Comparison of ENCODE assay signal across 33 mouse cellular contexts in the genomic region with DNA sequence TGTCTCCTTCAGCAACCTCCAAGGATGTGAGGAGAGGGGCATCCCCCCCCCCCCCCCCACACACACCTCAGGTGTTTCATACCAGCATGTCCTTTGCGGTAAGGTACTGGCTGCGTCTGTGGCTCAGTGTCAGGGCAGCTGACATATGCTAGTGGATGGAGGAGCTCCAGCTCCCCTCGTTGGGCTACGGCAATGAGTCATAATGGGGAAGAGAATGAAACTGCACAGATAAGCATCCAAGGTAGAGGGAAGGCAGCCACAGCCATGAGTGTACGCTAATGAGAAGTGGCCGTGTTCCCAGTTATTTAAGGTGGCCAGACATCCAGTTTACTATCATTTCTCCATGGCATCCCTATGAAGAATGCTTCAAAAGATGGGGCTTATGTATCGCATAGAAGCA. TPM values are rescaled to one million over a fixed set of nuclear protein-coding genes. Genes with fewer than 3 reads are reported as not detected.
DNase-seq lines count a peak whose midpoint lies in the region; TF ChIP-seq lines count a peak whose summit lies in the region.
"Had no signal": no experiment of that assay in that cellular context is flagged by ENCODE, and none has a peak within 500 bp of the region (broad histone marks: within the 10 kb centered on the region; RNA-seq: fewer than 3 reads in every experiment).

No protein-coding gene starts in this region.

- DNase-seq in heart, embryonic 10.5 days (ENCODE audit: low spot score): peak; percentile 39
- no peak for DNase-seq in heart, postnatal 25 days (ENCODE audit: low spot score)
- DNase-seq in NIH3T3 (ENCODE audit: low read depth): peak; percentile 25
- DNase-seq in cerebellum, adult 2 months: peak; percentile 38 to 75
- peak; percentile 45 to 63 for DNase-seq in cerebellum, postnatal 25 days
- DNase-seq in left cerebral cortex, postnatal 36 days (ENCODE audit: low spot score in 2 of 2): no peak
- no peak for DNase-seq in layer of hippocampus, postnatal 36 days
- DNase-seq in spleen, postnatal 10 days (ENCODE audit: low spot score in 2 of 2): no peak
- DNase-seq: adrenal gland, adult 2 months; gastrocnemius, postnatal 14 days; heart, postnatal 36 days; kidney, adult 11 months; kidney, postnatal 14 days; left cerebral cortex, postnatal 4 days; liver, postnatal 0 days; lung, postnatal 36 days; right cerebral cortex, adult 18-20 months; thymus, postnatal 14 days had no signal

- no peak for TF ChIP-seq POLR2A in cerebellum, adult 2 months (IDR thresholded peaks at IDR 0.05; ENCODE audit: borderline replicate concordance, insufficient read depth, low read length)

- no peak for TF ChIP-seq CTCF in cerebellum, adult 2 months (IDR thresholded peaks at IDR 0.05; ENCODE audit: borderline replicate concordance, insufficient read depth, low read depth, low read length)

- no peak overlapping the region for H3K4me3 ChIP-seq in heart, embryonic 10.5 days
- no peak overlapping the region for H3K4me3 ChIP-seq in cerebellum, adult 2 months (replicated peaks; ENCODE audit: insufficient read depth, low read depth, low read length)
- H3K4me3 ChIP-seq: embryonic facial prominence, embryonic 13.5 days; forebrain, embryonic 10.5 days; heart, embryonic 15.5 days; hindbrain, embryonic 12.5 days; liver, embryonic 12.5 days; myocyte; neural tube, embryonic 12.5 days had no signal

- intact Hi-C loops in heart, postnatal 25 days (cut with DNase I): no loop called here
- intact Hi-C loops in left cerebral cortex, postnatal 36 days (cut with DNase I): no loop called here

- no peaks in the 10 kb centered on the region for H3K27me3 ChIP-seq in heart, embryonic 10.5 days (ENCODE audit: insufficient read depth, poor library complexity, severe bottlenecking)
- no peaks in the 10 kb centered on the region for H3K27me3 ChIP-seq in cerebellum, adult 2 months (ENCODE audit: control insufficient read depth, insufficient read depth, low read length)
- H3K27me3 ChIP-seq: embryonic facial prominence, embryonic 13.5 days; heart, embryonic 15.5 days; hindbrain, embryonic 12.5 days; liver, embryonic 12.5 days; neural tube, embryonic 12.5 days had no signal

- no peaks in the 10 kb centered on the region for H3K36me3 ChIP-seq in heart, embryonic 10.5 days
- H3K36me3 ChIP-seq: embryonic facial prominence, embryonic 13.5 days; forebrain, embryonic 10.5 days; heart, embryonic 15.5 days; hindbrain, embryonic 12.5 days; liver, embryonic 12.5 days; neural tube, embryonic 12.5 days had no signal

- H3K4me1 ChIP-seq in heart, embryonic 10.5 days: no peaks in the 10 kb centered on the region
- 0 out of 2 replicates have a peak, but pooled peaks cover 3% of the 10 kb centered on the region for H3K4me1 ChIP-seq in cerebellum, adult 2 months (ENCODE audit: control insufficient read depth, insufficient read depth, low read length)
- H3K4me1 ChIP-seq: embryonic facial prominence, embryonic 13.5 days; forebrain, embryonic 10.5 days; heart, embryonic 15.5 days; hindbrain, embryonic 12.5 days; liver, embryonic 12.5 days; neural tube, embryonic 12.5 days had no signal

- no peak overlapping the region for H3K27ac ChIP-seq in heart, embryonic 10.5 days
- no peak overlapping the region for H3K27ac ChIP-seq in cerebellum, adult 2 months (ENCODE audit: insufficient read depth, low read length)
- H3K27ac ChIP-seq: embryonic facial prominence, embryonic 13.5 days; forebrain, embryonic 10.5 days; heart, embryonic 15.5 days; hindbrain, embryonic 12.5 days; liver, embryonic 12.5 days; neural tube, embryonic 12.5 days had no signal

- WGBS in heart, embryonic 10.5 days: 84% methylated on average over 7 of the region's 7 CpGs
- WGBS in cerebellum, adult 2 months: 32% methylated on average over 7 of the region's 7 CpGs

- H3K9me3 ChIP-seq in heart, embryonic 10.5 days: no peaks in the 10 kb centered on the region
- H3K9me3 ChIP-seq: embryonic facial prominence, embryonic 13.5 days; forebrain, embryonic 10.5 days; heart, embryonic 15.5 days; hindbrain, embryonic 12.5 days; liver, embryonic 12.5 days; neural tube, embryonic 12.5 days had no signal

RNA-seq across cellular contexts. Expression of a gene that starts 32.2 kb away (rescaled TPM):
- polyA plus RNA-seq in heart, embryonic 10.5 days (2016; fragmentation: Nextera tagmentation; extraction: Ambion mirVana): 0.05 and 0.15 TPM in 2 replicates
- not detected for total RNA-seq in heart, postnatal 25 days (2021)
- 0.11 and 0.19 TPM in 2 replicates for polyA plus RNA-seq in cerebellum, adult 2 months (2012; rRNA removed)
- under 1 TPM; 0.32 to 0.41 TPM for total RNA-seq in left cerebral cortex, postnatal 36 days (2021)
- under 1 TPM; 0.38 to 0.55 TPM for total RNA-seq in layer of hippocampus, postnatal 36 days (2021)
- total RNA-seq: gastrocnemius, postnatal 14 days; granulocyte monocyte progenitor cell, adult 5-6 weeks; megakaryocyte, adult 5-6 weeks had no signal
- polyA plus RNA-seq: activated CD4-positive, CD25-positive, alpha-beta regulatory T cell, adult 4 months; CD4-positive, CD25-positive, alpha-beta regulatory T cell, adult 4 months; kidney, embryonic 14.5 days; liver, embryonic 12.5 days; liver, postnatal 0 days; myocyte; spleen, adult 2 months; stomach, embryonic 14.5 days; urinary bladder, adult 2 months had no signal

Comparison
In these comparisons a context has a peak if more than half of its experiments do, and no peak if none do; other contexts are left out.
1. DNase-seq: peak in heart, embryonic 10.5 days (single experiment), NIH3T3 (single experiment), cerebellum, adult 2 months (2 of 2) and cerebellum, postnatal 25 days (2 of 2); none in heart, postnatal 25 days (single experiment), left cerebral cortex, postnatal 36 days (0 of 2), layer of hippocampus, postnatal 36 days (0 of 2) and spleen, postnatal 10 days (0 of 2).